Mouse (Mus musculus) hindbrain, postnatal 0 days (tissue): Measurements from ENCODE around the gene Slc16a5. TPM values are rescaled to one million over a fixed set of nuclear protein-coding genes. Genes with fewer than 3 reads are reported as not detected.
"Not testable (repeated sequence)": the region's sequence is repeated elsewhere in the genome, so short reads cannot be mapped to it uniquely, and the experiment has no call there.

Experiments
- ATAC-seq: fragments of 200-750 bp; cut with Nextera tagmentation; 2 replicates; pipeline ENCODE4 v1.8.0; 2017; ENCODE audit warnings: mild to moderate bottlenecking, moderate TSS enrichment, moderate library complexity
- DNase-seq: peaks from one replicate; pipeline ENCODE4 v3.0.0-alpha.2; 2015; ENCODE audit warnings: low spot score
- H3K27ac ChIP-seq: fragments of 300-500 bp; sonication (generic); 2 replicates; pipeline ENCODE4 v1.5.1; 2014; ENCODE audit warnings: mild to moderate bottlenecking
- H3K27me3 ChIP-seq: fragments of 300-500 bp; sonication (generic); 2 replicates; pipeline ENCODE4 v1.6.1; 2014; ENCODE audit warnings: low read length, mixed read lengths; ENCODE audit not compliant: insufficient read depth
- H3K36me3 ChIP-seq: fragments of 300-500 bp; sonication (generic); 2 replicates; pipeline ENCODE4 v1.6.1; 2014; ENCODE audit warnings: low read length, mixed read lengths; ENCODE audit not compliant: insufficient read depth
- H3K4me1 ChIP-seq: fragments of 300-500 bp; sonication (generic); 2 replicates; pipeline ENCODE4 v1.6.1; 2014; ENCODE audit warnings: antibody characterized with exemption, low read length, mixed read lengths; ENCODE audit not compliant: insufficient read depth
- H3K4me2 ChIP-seq: fragments of 300-500 bp; sonication (generic); 2 replicates; pipeline ENCODE4 v1.6.1; 2014; ENCODE audit warnings: low read depth, mild to moderate bottlenecking, low read length, moderate library complexity, mixed read lengths
- H3K4me3 ChIP-seq: fragments of 300-500 bp; sonication (generic); 2 replicates; pipeline ENCODE4 v1.5.1; 2014; ENCODE audit warnings: low read length
- H3K9ac ChIP-seq: fragments of 300-500 bp; sonication (generic); replicated peaks from 2 replicates; pipeline ENCODE4 v1.6.1; 2014; ENCODE audit warnings: mild to moderate bottlenecking, low read length, moderate library complexity, mixed read lengths
- H3K9me3 ChIP-seq: fragments of 300-500 bp; sonication (generic); 2 replicates; pipeline ENCODE4 v1.6.1; 2016; ENCODE audit warnings: low read length, mixed read lengths
- CTCF ChIP-seq: IDR thresholded peaks from 2 replicates; pipeline ENCODE4 v1.5.1; 2016; ENCODE audit warnings: antibody characterized with exemption, control low read depth, low read depth
- WGBS: fragments of 180-500 bp; shearing (Covaris S2); extraction: QIAGEN DNeasy Blood & Tissue Kit; methylation state at CpG from one replicate; pipeline ENCODE4 v1.1.7; 2014; 5-methylcytosine and 5-hydroxymethylcytosine counted together
- polyA plus RNA-seq: library from polyadenylated mRNA; unstranded; fragments of >200 nt; fragmentation: Nextera tagmentation; extraction: Ambion mirVana; gene quantifications from 2 replicates; pipeline ENCODE4 v1.2.1, GENCODE M21; 2015
- total RNA-seq: library from RNA; depleted of rRNA; stranded (reverse); fragments of >200 nt; gene quantifications from 2 replicates; pipeline ENCODE4 v1.2.3, GENCODE M21; 2014

Slc16a5 gene
- total and polyA plus RNA-seq, 2 experiments from 2014 or later: 0.10 to 0.30 TPM

DNA sequence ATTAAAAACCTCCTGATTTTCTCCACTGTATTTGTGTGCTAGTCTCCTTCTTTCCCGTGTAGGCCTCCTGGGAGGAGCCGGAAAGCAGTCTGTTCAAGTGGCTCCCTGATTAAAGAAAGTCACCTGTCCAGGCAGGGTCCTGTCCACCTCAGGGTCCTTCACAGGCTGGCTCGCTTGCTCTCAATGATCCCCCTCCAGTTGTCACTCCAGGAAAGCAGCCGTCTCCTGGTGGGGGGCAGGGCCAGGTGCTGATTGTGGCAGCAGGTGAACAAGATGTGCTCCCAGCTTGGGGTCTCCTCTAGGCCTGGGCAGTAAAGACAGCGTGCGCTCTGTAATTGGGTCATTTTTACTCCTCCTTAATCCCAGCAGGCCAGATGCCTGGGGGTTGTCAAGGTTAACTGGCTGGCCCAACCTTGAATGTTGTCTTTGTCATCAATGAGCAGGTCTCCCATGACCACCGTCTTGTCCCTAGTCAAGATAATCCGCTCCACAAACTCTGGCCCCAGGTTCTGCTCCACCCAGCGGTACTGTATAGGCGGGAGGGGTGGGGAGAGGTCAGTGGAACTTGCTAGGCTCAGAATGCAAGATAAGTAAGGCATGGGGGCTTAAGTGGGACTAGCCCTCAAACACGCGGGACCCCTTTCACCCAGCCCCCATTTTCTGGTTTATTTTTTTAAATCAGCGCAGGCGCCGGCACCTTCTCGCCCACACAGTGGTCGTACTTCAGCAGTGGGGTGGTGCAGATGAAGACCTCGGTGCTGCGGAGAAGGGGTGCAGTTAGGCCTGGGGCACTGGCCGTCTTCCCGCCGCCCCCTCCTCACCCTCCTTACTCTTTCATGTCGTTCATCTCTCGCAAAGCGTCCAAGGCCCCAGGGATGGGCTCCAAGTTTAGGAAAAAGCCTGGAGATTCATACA is 28.4 kb downstream of the Slc16a5 start:
- no peaks in the 10 kb centered on the region; the same call in 1 of the 2 replicates for H3K36me3 ChIP-seq
- H3K27me3 ChIP-seq: no peaks in the 10 kb centered on the region
- peak overlapping the region; percentile 79 for H3K4me2 ChIP-seq
- peak overlapping the region; percentile 72 for H3K4me3 ChIP-seq
- ATAC-seq (peak; percentile 19; the same call in 1 of the 2 replicates), DNase-seq (no peak)
- H3K9me3 ChIP-seq: no peaks in the 10 kb centered on the region
- peaks cover 5% of the 10 kb centered on the region; the same call in 1 of the 2 replicates for H3K4me1 ChIP-seq
- no peak for TF ChIP-seq CTCF
- H3K27ac ChIP-seq: peak overlapping the region; percentile 87
- H3K9ac ChIP-seq: peak overlapping the region; percentile 76
- WGBS: 22% methylated on average over 25 of the region's 25 CpGs

DNA sequence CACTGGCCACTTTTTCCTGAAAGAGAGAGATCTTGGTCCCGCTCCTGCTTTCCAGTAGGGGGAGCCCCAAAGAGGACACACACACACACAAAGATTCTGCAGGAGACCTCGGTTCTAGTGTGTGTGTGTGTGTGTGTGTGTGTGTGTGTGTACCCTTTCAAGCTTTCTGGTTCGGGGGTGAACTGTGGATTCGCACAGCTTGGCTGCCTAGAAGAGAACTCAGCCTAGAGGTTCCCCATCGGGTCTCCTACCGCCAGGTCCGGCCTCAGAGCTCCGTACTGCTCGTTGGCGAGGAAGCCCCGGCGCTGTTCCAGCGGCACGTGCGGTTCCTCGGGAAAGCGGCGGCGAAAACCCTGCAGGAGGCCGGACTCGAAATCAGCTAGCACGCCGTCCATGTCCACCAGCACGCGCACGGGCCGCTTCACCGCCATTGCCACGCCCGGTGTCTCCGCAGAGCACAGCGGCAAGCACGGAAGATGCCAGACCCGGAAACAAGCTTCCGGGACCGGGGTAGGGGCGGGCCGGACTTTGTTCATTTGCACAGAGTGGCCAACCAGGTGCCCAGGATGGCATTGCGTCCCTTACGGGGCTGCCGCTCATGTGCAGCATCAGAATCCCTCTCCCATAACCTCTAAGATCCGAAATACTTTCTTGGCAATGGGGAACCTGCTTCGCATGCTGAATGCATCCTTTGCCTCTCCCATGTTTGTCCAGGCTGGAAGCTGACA is 29.2 kb downstream of the Slc16a5 start, which contains the start of gene Nt5c:
Gene Nt5c, minus strand, starts transcription at position 507 of the 728 bp plus-strand sequence.
- Histone ChIP-seq H3K36me3 (no peaks in the 10 kb centered on the region; the same call in 1 of the 2 replicates), H3K4me1 (peaks cover 5% of the 10 kb centered on the region; the same call in 1 of the 2 replicates), H3K9me3 (no peaks in the 10 kb centered on the region), H3K4me2 (peak within 1 kb of the TSS; percentile 79), H3K9ac (peak within 1 kb of the TSS; percentile 76), H3K4me3 (peak within 1 kb of the TSS; percentile 72), H3K27me3 (no peaks in the 10 kb centered on the region), H3K27ac (peak within 1 kb of the TSS; percentile 87)
- under 1% methylated on average over 43 of the region's 43 CpGs for WGBS
- peak; percentile 91 for DNase-seq
- peak; percentile 92 for ATAC-seq
- peak; percentile 87 for TF ChIP-seq CTCF

DNA sequence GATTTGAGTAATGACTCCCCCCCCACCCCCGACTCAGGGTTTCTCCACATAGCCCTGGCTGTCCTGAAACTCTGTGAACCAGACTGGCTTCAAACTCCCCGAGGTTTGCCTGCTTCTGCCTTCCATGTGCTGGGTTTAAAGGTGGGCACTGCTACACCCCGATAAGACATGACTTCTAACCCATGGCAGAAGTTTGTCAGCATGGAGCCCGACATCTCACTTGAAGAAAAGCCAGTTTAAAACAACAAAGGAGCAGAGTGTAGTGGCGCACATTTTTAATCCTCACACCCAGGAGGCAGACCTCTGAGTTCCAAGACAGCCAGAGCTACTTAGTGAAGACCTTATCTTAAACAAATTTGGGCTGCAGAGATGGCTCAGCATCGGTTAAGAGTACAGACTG is 30.1 kb downstream of the Slc16a5 start:
- no peak for DNase-seq
- 37% methylated on average over 6 of the region's 6 CpGs for WGBS
- TF ChIP-seq CTCF: no peak
- Histone ChIP-seq H3K9me3 (no peaks in the 10 kb centered on the region), H3K4me2 (peak overlapping the region; percentile 79), H3K27ac (no peak overlapping the region), H3K9ac (peak overlapping the region; percentile 76; the same call in 1 of the 2 replicates), H3K36me3 (no peaks in the 10 kb centered on the region; the same call in 1 of the 2 replicates), H3K4me1 (peaks cover 5% of the 10 kb centered on the region; the same call in 1 of the 2 replicates), H3K4me3 (peak overlapping the region; percentile 72), H3K27me3 (no peaks in the 10 kb centered on the region)
- ATAC-seq: no peak

DNA sequence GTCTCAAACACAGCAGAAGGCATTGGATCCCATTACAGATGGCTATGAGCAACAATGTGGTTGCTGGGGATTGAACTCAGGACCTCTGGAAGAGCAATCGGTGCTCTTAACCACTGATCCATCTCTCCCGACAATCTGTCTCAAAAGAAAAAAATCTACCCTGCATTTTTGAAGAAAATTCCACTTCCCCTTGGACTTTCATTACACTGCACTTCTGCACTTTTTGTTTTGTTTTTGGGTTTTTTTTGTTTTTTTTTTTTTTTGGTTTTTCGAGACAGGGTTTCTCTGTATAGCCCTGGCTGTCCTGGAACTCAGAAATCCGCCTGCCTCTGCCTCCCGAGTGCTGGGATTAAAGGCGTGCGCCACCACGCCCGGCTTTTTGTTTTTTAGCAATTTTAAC is 34.3 kb downstream of the Slc16a5 start:
- H3K4me2 ChIP-seq, DNase-seq, H3K9me3 ChIP-seq, H3K27ac ChIP-seq, H3K27me3 ChIP-seq, H3K9ac ChIP-seq, H3K4me3 ChIP-seq, H3K4me1 ChIP-seq, ATAC-seq: not testable (repeated sequence)
- H3K36me3 ChIP-seq: peaks cover 34% of the 10 kb centered on the region
- WGBS: 90% methylated on average over 9 of the region's 9 CpGs

DNA sequence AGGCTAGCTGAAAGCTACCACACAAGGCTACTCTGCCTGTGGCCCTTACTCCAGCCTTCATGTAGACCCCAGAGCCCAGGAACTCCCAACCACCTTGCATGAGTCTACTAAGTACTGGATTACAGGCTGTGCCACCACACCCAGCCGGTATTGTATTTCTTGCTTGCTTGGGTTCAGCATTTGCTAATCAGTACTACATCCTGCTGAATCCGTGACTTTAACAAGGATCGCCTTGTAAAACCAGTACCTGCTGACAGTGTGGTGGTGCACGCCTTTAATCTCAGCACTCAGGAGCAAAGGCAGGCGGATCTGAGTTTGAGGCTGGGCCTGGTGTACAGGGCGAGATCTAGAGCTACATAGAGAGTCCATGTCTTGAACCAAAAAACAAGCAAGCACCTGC is 40.4 kb downstream of the Slc16a5 start:
- Histone ChIP-seq H3K27ac (no peak overlapping the region), H3K9ac (no peak overlapping the region), H3K9me3 (no peaks in the 10 kb centered on the region), H3K4me2 (no peak overlapping the region), H3K36me3 (peaks cover 34% of the 10 kb centered on the region), H3K4me1 (no peaks in the 10 kb centered on the region), H3K4me3 (no peak overlapping the region), H3K27me3 (no peaks in the 10 kb centered on the region)
- no peak for TF ChIP-seq CTCF
- ATAC-seq (no peak), DNase-seq (no peak)
- WGBS: 95% methylated on average over 6 of the region's 6 CpGs

DNA sequence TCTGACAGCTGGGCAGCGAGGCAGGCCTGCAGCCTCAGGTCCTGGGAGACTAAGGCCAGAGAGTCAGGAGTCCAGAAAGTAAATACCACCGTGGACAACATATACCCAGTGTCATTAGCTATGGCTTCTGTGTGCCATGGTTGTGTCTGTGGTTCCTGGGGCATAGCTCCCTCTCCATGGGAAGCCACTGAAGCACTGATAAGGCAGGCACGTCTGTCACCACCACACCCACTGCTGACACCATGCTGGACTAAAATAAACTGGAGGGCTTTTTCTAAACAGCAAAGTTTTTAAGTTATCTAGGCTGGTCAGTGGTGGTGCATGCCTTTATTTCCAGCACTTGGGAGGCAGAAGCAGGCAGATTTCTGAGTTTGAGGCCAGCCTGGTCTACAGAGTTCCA is 44.3 kb downstream of the Slc16a5 start:
- no peaks in the 10 kb centered on the region; the same call in 1 of the 2 replicates for H3K36me3 ChIP-seq
- no peak overlapping the region for H3K9ac ChIP-seq
- H3K4me3 ChIP-seq: no peak overlapping the region
- no peak for TF ChIP-seq CTCF
- WGBS: 47% methylated on average over 3 of the region's 3 CpGs
- H3K4me2 ChIP-seq: no peak overlapping the region
- ATAC-seq (no peak), DNase-seq (no peak)
- H3K27ac ChIP-seq: no peak overlapping the region
- H3K9me3 ChIP-seq: no peaks in the 10 kb centered on the region
- no peaks in the 10 kb centered on the region for H3K27me3 ChIP-seq
- H3K4me1 ChIP-seq: peaks cover 16% of the 10 kb centered on the region
